Mouse (Mus musculus): Measurements from ENCODE around the gene Sat2.

DNA sequence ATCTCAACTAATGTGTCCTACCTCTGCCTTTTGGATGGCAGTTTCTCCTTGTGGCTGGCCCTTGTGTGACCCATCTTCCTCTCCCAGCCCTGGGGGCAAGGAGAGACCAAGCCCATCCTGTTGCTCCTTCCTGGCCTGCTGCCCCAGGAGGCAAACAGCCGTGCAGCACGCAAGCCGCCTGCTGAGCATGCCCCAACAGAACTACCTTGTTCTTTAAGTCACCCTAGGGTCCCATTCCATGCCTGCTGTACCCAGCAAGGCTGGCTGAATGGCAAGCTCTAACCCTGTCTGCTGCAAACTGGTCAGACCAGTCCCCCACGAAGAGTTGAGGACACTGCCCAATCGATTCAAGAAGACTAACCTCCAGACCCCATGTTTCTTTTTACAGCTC is 34.2 kb downstream of the Sat2 start:
- no peak for TF ChIP-seq CTCF (IDR thresholded peaks at IDR 0.05; ENCODE audit: low read depth)
- no peak for TF ChIP-seq EP300 (IDR thresholded peaks at IDR 0.05; ENCODE audit: low read depth)

Data from liver, postnatal 0 days (tissue).